Comparison of ENCODE assay signal across 26 mouse cellular contexts in the genomic region with DNA sequence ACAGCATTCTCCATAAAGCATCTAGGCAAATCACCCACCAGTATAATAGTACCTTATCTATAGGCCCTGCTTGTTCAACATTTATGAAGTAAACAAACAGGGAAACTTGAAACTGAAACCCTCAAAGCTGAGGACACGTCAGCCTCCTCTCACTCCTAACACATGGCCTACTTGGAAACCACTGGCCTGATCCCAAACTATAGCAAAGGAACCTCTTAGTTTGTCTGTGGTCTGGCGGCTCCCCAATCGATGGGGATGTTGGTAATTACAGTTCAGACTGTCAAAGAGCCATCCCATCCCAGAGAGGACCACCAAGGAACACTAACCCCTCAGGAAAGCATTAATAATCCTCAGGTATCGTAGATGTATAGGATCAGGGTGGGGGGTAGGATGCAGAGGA. TPM values are rescaled to one million over a fixed set of nuclear protein-coding genes. Genes with fewer than 3 reads are reported as not detected.
"Had no signal": no experiment of that assay in that cellular context is flagged by ENCODE, and none has a peak within 500 bp of the region (broad histone marks: within the 10 kb centered on the region; RNA-seq: fewer than 3 reads in every experiment).

No protein-coding gene starts in this region.

- H3K4me3 ChIP-seq: intestine, embryonic 15.5 days; kidney, embryonic 15.5 days; layer of hippocampus, adult 2 months; limb, embryonic 10.5 days; limb, embryonic 13.5 days; liver, embryonic 12.5 days; liver, embryonic 15.5 days; midbrain, embryonic 12.5 days; midbrain, embryonic 15.5 days; neural tube, embryonic 13.5 days; stomach, embryonic 15.5 days had no signal

- H3K27me3 ChIP-seq: intestine, embryonic 15.5 days; kidney, embryonic 15.5 days; limb, embryonic 13.5 days; liver, embryonic 12.5 days; liver, embryonic 15.5 days; midbrain, embryonic 12.5 days; midbrain, embryonic 15.5 days; neural tube, embryonic 13.5 days; stomach, embryonic 15.5 days had no signal

- H3K4me1 ChIP-seq: midbrain, embryonic 12.5 days had no signal

- ATAC-seq: intestine, embryonic 15.5 days; liver, embryonic 12.5 days; midbrain, embryonic 15.5 days had no signal

- H3K9ac ChIP-seq: intestine, embryonic 15.5 days; kidney, embryonic 15.5 days; limb, embryonic 13.5 days; liver, embryonic 12.5 days; liver, embryonic 15.5 days; midbrain, embryonic 12.5 days; midbrain, embryonic 15.5 days; neural tube, embryonic 13.5 days; stomach, embryonic 15.5 days had no signal

- H3K36me3 ChIP-seq: intestine, embryonic 15.5 days; liver, embryonic 12.5 days; liver, embryonic 15.5 days; stomach, embryonic 15.5 days had no signal

- H3K4me2 ChIP-seq: intestine, embryonic 15.5 days; kidney, embryonic 15.5 days; limb, embryonic 13.5 days; liver, embryonic 12.5 days; liver, embryonic 15.5 days; midbrain, embryonic 12.5 days; midbrain, embryonic 15.5 days; neural tube, embryonic 13.5 days; stomach, embryonic 15.5 days had no signal

- H3K27ac ChIP-seq: intestine, embryonic 15.5 days; kidney, embryonic 15.5 days; layer of hippocampus, adult 2 months; limb, embryonic 10.5 days; limb, embryonic 13.5 days; liver, embryonic 12.5 days; liver, embryonic 15.5 days; macrophage; midbrain, embryonic 12.5 days; midbrain, embryonic 15.5 days; neural tube, embryonic 13.5 days; stomach, embryonic 15.5 days had no signal

- DNase-seq: kidney, adult 11 months; kidney, adult 8-10 months; kidney, postnatal 10 days; kidney, postnatal 4 days; layer of hippocampus, adult 9-11 months; liver; retina, postnatal 1 day; right cerebral cortex, postnatal 25 days; spleen, adult 18-20 months; thymus, postnatal 25 days had no signal

- H3K9me3 ChIP-seq: intestine, embryonic 15.5 days; kidney, embryonic 15.5 days; limb, embryonic 10.5 days; limb, embryonic 13.5 days; liver, embryonic 12.5 days; liver, embryonic 15.5 days; midbrain, embryonic 12.5 days; midbrain, embryonic 15.5 days; neural tube, embryonic 13.5 days; stomach, embryonic 15.5 days had no signal

RNA-seq across cellular contexts. Expression of a gene that starts 39.8 kb away (rescaled TPM):
- total RNA-seq: left cerebral cortex, postnatal 25 days; megakaryocyte, adult 5-6 weeks; neutrophil, adult 5-6 weeks had no signal
- polyA plus RNA-seq: intestine, embryonic 15.5 days; liver, embryonic 12.5 days; lung, embryonic 16.5 days; macrophage; stomach, embryonic 15.5 days had no signal
